Mouse (Mus musculus) C2C12 (cell line): ENCODE results near the gene Mindy4.

Experiments used
- CTCF ChIP-seq: IDR thresholded peaks from one replicate; pipeline ENCODE4 v1.5.1; 2011; ENCODE audit not compliant: control insufficient read depth, insufficient read depth, insufficient read length
- MYOD1 ChIP-seq: IDR thresholded peaks from one replicate; pipeline ENCODE4 v1.6.1; 2011; ENCODE audit warnings: low read depth; ENCODE audit not compliant: control insufficient read depth, insufficient read length
- USF1 ChIP-seq: IDR thresholded peaks from one replicate; pipeline ENCODE4 v1.6.1; 2011; ENCODE audit warnings: low read depth, mild to moderate bottlenecking, control low read depth, moderate library complexity

GRCm38 (mm10) chr6:55338934-55339825 lies 136.0 kb downstream of the Mindy4 start:
- TF ChIP-seq CTCF (no peak), MYOD1 (peak; percentile 87), USF1 (no peak)
